Mouse (Mus musculus): ENCODE measurements around the gene Asf1b. TPM values are rescaled to one million over a fixed set of nuclear protein-coding genes. Genes with fewer than 3 reads are reported as not detected.

The Asf1b gene
- polyA plus RNA-seq, 1 experiment from 2014 or later = 55.8 TPM

DNA sequence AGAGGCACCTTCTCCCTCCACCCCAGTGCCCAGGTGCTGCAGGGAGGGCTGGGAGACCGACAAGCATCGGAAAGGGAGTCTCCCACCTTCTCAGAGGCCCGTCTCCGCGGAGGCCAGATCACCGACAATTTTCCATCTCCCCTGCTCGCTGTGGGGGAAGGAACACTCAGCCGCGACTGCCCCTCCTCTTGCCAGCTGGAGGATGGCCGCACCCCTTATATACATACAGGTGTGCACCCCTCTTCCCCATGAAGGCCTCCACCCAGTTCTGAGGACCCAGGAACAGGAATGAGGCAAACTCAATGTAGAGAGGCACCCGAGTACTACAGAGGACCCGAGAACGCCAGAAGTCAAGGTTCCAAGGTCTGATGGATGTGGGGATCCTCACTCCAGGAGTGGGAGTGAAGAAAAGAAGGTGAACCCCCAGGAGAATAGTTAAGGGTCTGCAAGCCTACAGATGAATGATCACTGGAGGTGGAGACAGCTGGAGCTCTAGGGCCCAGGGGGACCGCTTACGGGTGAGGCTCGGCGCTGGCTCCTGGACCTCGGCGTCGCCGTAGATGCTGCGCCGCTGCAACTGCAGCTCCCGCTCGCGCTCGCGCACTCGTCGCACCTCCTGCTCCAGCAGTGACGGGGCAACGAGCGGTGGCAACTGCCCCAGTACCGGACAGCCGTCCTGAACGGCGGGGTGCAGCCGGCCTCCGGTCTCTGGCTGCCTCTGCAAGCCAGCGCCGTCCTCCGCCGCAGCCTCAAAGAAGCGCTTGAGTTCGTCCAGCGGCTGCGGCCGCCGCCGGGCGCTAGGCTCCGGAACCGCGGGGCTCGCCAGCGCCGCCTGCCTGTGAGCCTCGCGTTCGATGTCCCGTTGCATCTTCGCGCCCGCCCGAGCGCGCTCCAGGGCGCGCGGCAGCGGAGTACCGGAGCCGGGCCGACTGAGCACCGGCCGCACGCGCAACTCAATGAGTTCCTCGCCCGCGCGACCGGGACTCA, 55.6 kb downstream of the Asf1b start:
- Histone ChIP-seq H3K4me2 (peak overlapping the region; percentile 99), H3K27me3 (peaks cover 44% of the 10 kb centered on the region), H3K27ac (no peak overlapping the region), H3K9me3 (no peaks in the 10 kb centered on the region), H3K4me3 (peak overlapping the region; percentile 53), H3K36me3 (no peaks in the 10 kb centered on the region), H3K4me1 (peaks cover 34% of the 10 kb centered on the region), H3K9ac (peak overlapping the region; percentile 31)
- ATAC-seq (ENCODE audit: insufficient number of reproducible peaks, low FRiP score, low TSS enrichment, low read depth) = 0 out of 2 replicates have a peak, but pooled peaks have one; percentile 45
- WGBS = 2% methylated on average over 83 of the region's 83 CpGs

DNA sequence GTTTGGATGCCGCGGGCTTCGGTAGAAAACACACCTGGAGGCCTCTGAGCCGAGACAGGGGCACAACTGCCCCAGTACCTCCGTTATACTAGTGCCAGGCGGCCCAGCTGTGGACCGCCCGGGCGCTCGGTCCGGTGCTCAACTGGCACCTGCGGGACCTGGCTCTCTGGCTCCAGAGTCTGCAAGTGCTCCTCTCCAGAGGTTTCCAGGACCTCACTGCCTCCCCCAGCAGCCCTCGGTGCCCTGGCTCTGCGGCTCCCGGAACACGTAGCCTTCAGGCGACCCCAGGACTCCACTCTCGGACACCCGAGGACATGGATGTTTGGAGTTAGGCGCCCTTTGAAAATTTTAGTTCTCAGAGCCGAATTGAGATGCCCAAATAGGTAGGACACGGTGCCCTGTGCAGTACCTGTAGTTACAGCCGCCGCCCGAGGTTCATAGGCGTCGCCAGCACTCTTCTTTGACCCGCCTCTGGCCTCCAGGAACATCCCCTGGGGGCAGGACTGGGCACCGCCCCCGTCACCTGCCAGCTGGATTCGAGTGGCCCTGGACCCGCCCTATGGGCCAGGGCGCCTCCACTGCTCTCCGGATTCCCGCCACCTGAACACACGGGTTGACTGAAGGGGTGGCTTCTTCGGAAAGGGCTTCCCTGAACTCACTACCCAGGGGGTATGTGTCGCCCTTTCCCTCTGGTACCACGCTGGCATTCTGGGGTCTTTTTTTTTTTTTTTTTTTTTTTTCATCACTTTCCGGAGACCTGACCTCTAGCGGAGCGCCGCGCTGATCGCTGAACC, 56.6 kb downstream of the Asf1b start, which contains the start of gene 2210011C24Rik:
Gene 2210011C24Rik, minus strand, starts transcription at position 467 of the 794 bp plus-strand sequence.
- H3K9ac ChIP-seq = peak within 1 kb of the TSS; percentile 31
- H3K36me3 ChIP-seq = no peaks in the 10 kb centered on the region
- peaks cover 44% of the 10 kb centered on the region for H3K27me3 ChIP-seq
- H3K4me1 ChIP-seq = peaks cover 34% of the 10 kb centered on the region
- peak within 1 kb of the TSS; percentile 53 for H3K4me3 ChIP-seq
- WGBS = 1% methylated on average over 45 of the region's 45 CpGs
- no peak within 1 kb of the TSS for H3K27ac ChIP-seq
- ATAC-seq (ENCODE audit: insufficient number of reproducible peaks, low FRiP score, low TSS enrichment, low read depth) = no peak
- peak within 1 kb of the TSS; percentile 99 for H3K4me2 ChIP-seq
- H3K9me3 ChIP-seq = no peaks in the 10 kb centered on the region

DNA sequence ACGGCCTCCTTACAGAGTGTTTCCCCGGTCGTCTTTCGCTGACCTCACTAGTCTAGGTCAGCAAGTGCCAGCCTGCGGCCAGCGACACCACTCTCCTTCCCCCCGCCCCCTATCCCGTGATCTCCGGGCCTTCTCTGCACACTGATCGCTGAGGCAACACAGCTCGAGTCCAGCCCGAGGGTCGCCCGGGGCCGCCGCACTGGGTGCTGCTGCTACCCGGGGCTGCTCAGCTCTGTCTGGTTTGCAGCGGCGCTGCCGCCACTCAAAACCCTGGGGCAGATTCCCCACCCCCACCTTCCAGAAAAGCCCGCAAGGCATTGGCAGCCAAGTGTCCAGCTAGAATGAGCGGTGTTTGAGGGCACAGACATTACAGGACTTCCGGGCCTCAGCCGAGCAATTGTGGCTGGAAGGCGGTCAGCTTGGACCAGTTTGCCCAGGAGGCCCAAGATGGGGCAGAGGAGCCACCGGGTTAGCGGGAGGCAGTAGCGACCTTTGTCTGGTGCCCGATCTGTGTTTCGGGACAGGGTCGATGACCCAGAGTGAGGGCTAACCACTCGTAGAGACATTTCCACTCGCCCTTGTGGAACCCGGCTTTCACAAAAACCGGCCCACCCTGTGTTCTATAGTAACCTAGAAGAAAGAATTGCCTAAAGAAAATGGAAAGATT, 57.3 kb downstream of the Asf1b start:
- WGBS = 10% methylated on average over 35 of the region's 35 CpGs
- H3K36me3 ChIP-seq = no peaks in the 10 kb centered on the region
- H3K4me2 ChIP-seq = peak overlapping the region; percentile 99
- no peaks in the 10 kb centered on the region for H3K9me3 ChIP-seq
- H3K27me3 ChIP-seq = peaks cover 44% of the 10 kb centered on the region
- peak overlapping the region; percentile 17; the same call in 1 of the 2 replicates for H3K9ac ChIP-seq
- H3K4me1 ChIP-seq = peaks cover 34% of the 10 kb centered on the region
- H3K27ac ChIP-seq = no peak overlapping the region
- H3K4me3 ChIP-seq = peak overlapping the region; percentile 53
- no peak for ATAC-seq (ENCODE audit: insufficient number of reproducible peaks, low FRiP score, low TSS enrichment, low read depth)

- Histone ChIP-seq H3K4me2 (no peak overlapping the region), H3K27ac (no peak overlapping the region), H3K36me3 (no peaks in the 10 kb centered on the region), H3K4me3 (no peak overlapping the region), H3K4me1 (peaks cover 21% of the 10 kb centered on the region), H3K9ac (no peak overlapping the region), H3K9me3 (no peaks in the 10 kb centered on the region), H3K27me3 (peaks cover 42% of the 10 kb centered on the region)
- ATAC-seq (ENCODE audit: insufficient number of reproducible peaks, low FRiP score, low TSS enrichment, low read depth) = no peak
- 91% methylated on average over 5 of the region's 5 CpGs for WGBS
Observed at GRCm38 (mm10) chr8:84015833-84016232, 60.5 kb downstream of the Asf1b start.

DNA sequence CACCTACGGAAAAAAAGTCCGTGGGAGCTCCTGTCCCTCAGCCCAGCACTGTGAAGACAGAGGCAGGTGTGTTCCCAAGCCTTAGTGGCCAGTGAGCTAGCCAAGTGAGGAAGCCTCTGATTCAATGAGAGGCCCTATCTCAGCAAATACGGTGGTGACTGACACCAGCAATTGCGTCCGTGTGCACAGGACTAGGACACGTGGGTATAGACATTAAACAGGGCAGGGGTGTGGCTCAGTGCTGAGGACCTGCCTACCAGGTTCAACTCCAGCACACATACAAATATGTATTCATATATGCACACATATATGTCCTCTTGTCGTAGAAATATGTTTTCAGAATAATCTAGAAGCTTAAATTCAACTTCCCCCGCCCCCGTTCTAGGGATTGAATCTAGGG, 64.4 kb downstream of the Asf1b start:
- no peak for ATAC-seq (ENCODE audit: insufficient number of reproducible peaks, low FRiP score, low TSS enrichment, low read depth)
- H3K36me3 ChIP-seq = no peaks in the 10 kb centered on the region
- no peak overlapping the region for H3K27ac ChIP-seq
- 79% methylated on average over 9 of the region's 9 CpGs for WGBS
- H3K27me3 ChIP-seq = peaks cover 20% of the 10 kb centered on the region
- H3K9me3 ChIP-seq = no peaks in the 10 kb centered on the region
- no peak overlapping the region for H3K9ac ChIP-seq
- H3K4me3 ChIP-seq = no peak overlapping the region
- no peak overlapping the region for H3K4me2 ChIP-seq
- peaks cover 16% of the 10 kb centered on the region for H3K4me1 ChIP-seq

MicroRNAs encoded within 50 kb of the gene (microRNA counts, 519-probe panel; counts per million panel counts)
- microRNA mmu-miR-1199 = not detected

Small RNA genes lying within 50 kb of the gene (microRNA-seq; reads per million reads assigned to microRNA genes)
- gene Gm44330 (not detected), gene Gm44450 (not detected), gene Mir1199 (not detected), gene Mir8111 (3.5 reads per million, percentile 10 among the genes with 10 or more reads in this experiment)

Other genes with a start within 250 kb of the Asf1b start
- 126 and 127 TPM in 2 replicates for gene Ddx39, start 240.3 kb upstream of the Asf1b start, polyA plus RNA-seq (2015; fragmentation: Nextera tagmentation; extraction: Ambion mirVana)
- gene Adgre5, start 214.2 kb upstream of the Asf1b start, polyA plus RNA-seq (2015; fragmentation: Nextera tagmentation; extraction: Ambion mirVana) = 46.1 and 52.6 TPM in 2 replicates
- 17.2 and 23.5 TPM in 2 replicates for gene Adgrl1, start 55.4 kb upstream of the Asf1b start, polyA plus RNA-seq (2015; fragmentation: Nextera tagmentation; extraction: Ambion mirVana)
- 0.35 and 0.37 TPM in 2 replicates for gene Gm10644, start 302 bp upstream of the Asf1b start, polyA plus RNA-seq (2015; fragmentation: Nextera tagmentation; extraction: Ambion mirVana)
- gene Prkaca, start 17.5 kb downstream of the Asf1b start, polyA plus RNA-seq (2015; fragmentation: Nextera tagmentation; extraction: Ambion mirVana) = 171 and 227 TPM in 2 replicates
- 8.8 and 10.6 TPM in 2 replicates for gene Samd1, start 42.2 kb downstream of the Asf1b start, polyA plus RNA-seq (2015; fragmentation: Nextera tagmentation; extraction: Ambion mirVana)
- gene 1700067K01Rik, start 46.0 kb downstream of the Asf1b start, polyA plus RNA-seq (2015; fragmentation: Nextera tagmentation; extraction: Ambion mirVana) = 0.58 and 1.00 TPM in 2 replicates
- gene 2210011C24Rik, start 56.7 kb downstream of the Asf1b start, polyA plus RNA-seq (2015; fragmentation: Nextera tagmentation; extraction: Ambion mirVana) = 0.27 and 0.71 TPM in 2 replicates
- 5.4 and 5.5 TPM in 2 replicates for gene Palm3, start 66.0 kb downstream of the Asf1b start, polyA plus RNA-seq (2015; fragmentation: Nextera tagmentation; extraction: Ambion mirVana)
- gene Il27ra, start 87.1 kb downstream of the Asf1b start, polyA plus RNA-seq (2015; fragmentation: Nextera tagmentation; extraction: Ambion mirVana) = 1.7 and 2.2 TPM in 2 replicates
- gene Rln3, start 89.5 kb downstream of the Asf1b start, polyA plus RNA-seq (2015; fragmentation: Nextera tagmentation; extraction: Ambion mirVana) = not detected in 2 replicates
- 1.0 and 1.4 TPM in 2 replicates for gene Gm10643, start 109.6 kb downstream of the Asf1b start, polyA plus RNA-seq (2015; fragmentation: Nextera tagmentation; extraction: Ambion mirVana)
- 8.0 and 8.5 TPM in 2 replicates for gene Rfx1, start 111.3 kb downstream of the Asf1b start, polyA plus RNA-seq (2015; fragmentation: Nextera tagmentation; extraction: Ambion mirVana)
- gene Dcaf15, start 149.3 kb downstream of the Asf1b start, polyA plus RNA-seq (2015; fragmentation: Nextera tagmentation; extraction: Ambion mirVana) = 6.8 and 8.7 TPM in 2 replicates
- 2.0 and 2.2 TPM in 2 replicates for gene Podnl1, start 170.5 kb downstream of the Asf1b start, polyA plus RNA-seq (2015; fragmentation: Nextera tagmentation; extraction: Ambion mirVana)
- 28.5 and 29.2 TPM in 2 replicates for gene Cc2d1a, start 192.4 kb downstream of the Asf1b start, polyA plus RNA-seq (2015; fragmentation: Nextera tagmentation; extraction: Ambion mirVana)
- 1.1 and 1.3 TPM in 2 replicates for gene 4930432K21Rik, start 192.5 kb downstream of the Asf1b start, polyA plus RNA-seq (2015; fragmentation: Nextera tagmentation; extraction: Ambion mirVana)
- gene Nanos3, start 229.7 kb downstream of the Asf1b start, polyA plus RNA-seq (2015; fragmentation: Nextera tagmentation; extraction: Ambion mirVana) = 1.8 and 3.0 TPM in 2 replicates